Mouse (Mus musculus) lung, adult 2 months (tissue): ENCODE results near the gene Cypt15.

Experiments used
- CTCF ChIP-seq: fragments of 200-500 bp; IDR thresholded peaks from 2 replicates; pipeline ENCODE4 v1.5.1; 2011; ENCODE audit warnings: mild to moderate bottlenecking, low read length, control low read depth; ENCODE audit not compliant: insufficient read depth
- POLR2A ChIP-seq: fragments of 200-500 bp; IDR thresholded peaks from 2 replicates; pipeline ENCODE4 v1.6.1; 2011; ENCODE audit warnings: low read depth, mild to moderate bottlenecking, control low read depth, low read length, borderline replicate concordance; ENCODE audit errors: extremely low read depth

- TF ChIP-seq CTCF, result no peak
- TF ChIP-seq POLR2A, result no peak
Observed at GRCm38 (mm10) chrX:39383806-39384205, 37.7 kb downstream of the Cypt15 start.
